Mouse (Mus musculus) limb, embryonic 11.5 days (tissue): ENCODE measurements at regions not wholly inside any gene's neighbourhood (a gene's known extent, or its start where the extent isn't known, plus 50 kb on each side); places are given as distances from the start of the nearest gene placed in this dataset.

Experiments used
- ATAC-seq: fragments of 200-750 bp; cut with Nextera tagmentation; 2 replicates; pipeline ENCODE4 v1.8.0; 2017; ENCODE audit warnings: low read depth; ENCODE audit not compliant: insufficient number of reproducible peaks, low FRiP score, low TSS enrichment
- DNase-seq: peaks from one replicate; pipeline ENCODE4 v3.0.0-alpha.2; 2015; ENCODE audit warnings: low spot score
- H3K27ac ChIP-seq: fragments of 300-500 bp; sonication (generic); replicated peaks from 2 replicates; pipeline ENCODE4 v1.5.1; 2014; ENCODE audit warnings: low read depth, mild to moderate bottlenecking, low read length
- H3K27me3 ChIP-seq: fragments of 300-500 bp; sonication (generic); 2 replicates; pipeline ENCODE4 v1.6.1; 2014; ENCODE audit warnings: mild to moderate bottlenecking, low read length, mixed read lengths; ENCODE audit not compliant: control insufficient read depth, insufficient read depth
- H3K36me3 ChIP-seq: fragments of 300-500 bp; sonication (generic); 2 replicates; pipeline ENCODE4 v1.6.1; 2014; ENCODE audit warnings: mild to moderate bottlenecking, low read length, moderate library complexity, mixed read lengths; ENCODE audit not compliant: control insufficient read depth, insufficient read depth
- H3K4me1 ChIP-seq: fragments of 300-500 bp; sonication (generic); 2 replicates; pipeline ENCODE4 v1.6.1; 2014; ENCODE audit warnings: low read length, mixed read lengths; ENCODE audit not compliant: control insufficient read depth, insufficient read depth
- H3K4me2 ChIP-seq: fragments of 300-500 bp; sonication (generic); 2 replicates; pipeline ENCODE4 v1.6.1; 2014; ENCODE audit warnings: low read depth, mild to moderate bottlenecking, moderate library complexity; ENCODE audit not compliant: severe bottlenecking
- H3K4me3 ChIP-seq: fragments of 300-500 bp; sonication (generic); 2 replicates; pipeline ENCODE4 v1.5.1; 2014; ENCODE audit warnings: low read depth, low read length
- H3K9ac ChIP-seq: fragments of 300-500 bp; sonication (generic); 2 replicates; pipeline ENCODE4 v1.6.1; 2014; ENCODE audit warnings: mild to moderate bottlenecking, low read length
- H3K9me3 ChIP-seq: fragments of 300-500 bp; sonication (generic); 2 replicates; pipeline ENCODE4 v1.6.1; 2016; ENCODE audit warnings: low read length; ENCODE audit not compliant: control insufficient read depth
- WGBS: fragments of 180-500 bp; shearing (Covaris S2); extraction: QIAGEN DNeasy Blood & Tissue Kit; methylation state at CpG from one replicate; pipeline ENCODE4 v1.1.7; 2014; 5-methylcytosine and 5-hydroxymethylcytosine counted together

GRCm38 (mm10) chr11:19423841-19424815 lies 405.3 kb upstream of the Meis1 start:
- 12% methylated on average over 20 of the region's 20 CpGs for WGBS
- peak overlapping the region; percentile 11 for H3K4me2 ChIP-seq
- no peaks in the 10 kb centered on the region for H3K36me3 ChIP-seq
- DNase-seq (peak; percentile 57), ATAC-seq (no peak)
- no peak overlapping the region for H3K27ac ChIP-seq
- H3K4me1 ChIP-seq, result peaks cover 14% of the 10 kb centered on the region
- H3K27me3 ChIP-seq, result no peaks in the 10 kb centered on the region
- H3K4me3 ChIP-seq, result no peak overlapping the region
- H3K9ac ChIP-seq, result no peak overlapping the region
- no peaks in the 10 kb centered on the region for H3K9me3 ChIP-seq

- no peak overlapping the region for H3K4me3 ChIP-seq
- no peak overlapping the region for H3K9ac ChIP-seq
- H3K27me3 ChIP-seq, result no peaks in the 10 kb centered on the region
- H3K4me1 ChIP-seq, result peaks cover 14% of the 10 kb centered on the region
- no peak overlapping the region for H3K27ac ChIP-seq
- H3K4me2 ChIP-seq, result no peak overlapping the region
- ATAC-seq (no peak), DNase-seq (no peak)
- WGBS, result 66% methylated on average over 1 of the region's 1 CpGs
- H3K9me3 ChIP-seq, result no peaks in the 10 kb centered on the region
- H3K36me3 ChIP-seq, result no peaks in the 10 kb centered on the region
These were observed 408.8 kb upstream of the Meis1 start for GRCm38 (mm10) chr11:19427559-19427958.

- Histone ChIP-seq H3K27me3 (no peaks in the 10 kb centered on the region), H3K9me3 (no peaks in the 10 kb centered on the region), H3K4me2 (no peak overlapping the region), H3K9ac (no peak overlapping the region), H3K4me3 (no peak overlapping the region), H3K36me3 (no peaks in the 10 kb centered on the region), H3K27ac (no peak overlapping the region), H3K4me1 (no peaks in the 10 kb centered on the region)
- WGBS, result 77% methylated on average over 13 of the region's 13 CpGs
- peak; percentile 44 for DNase-seq
- no peak for ATAC-seq
These were observed 415.2 kb upstream of the Meis1 start for GRCm38 (mm10) chr11:19433680-19434619.

- ATAC-seq (no peak), DNase-seq (no peak)
- Histone ChIP-seq H3K9me3 (no peaks in the 10 kb centered on the region), H3K4me1 (no peaks in the 10 kb centered on the region), H3K27me3 (no peaks in the 10 kb centered on the region), H3K4me2 (no peak overlapping the region), H3K36me3 (no peaks in the 10 kb centered on the region), H3K4me3 (no peak overlapping the region), H3K9ac (no peak overlapping the region), H3K27ac (no peak overlapping the region)
- WGBS, result 94% methylated on average over 5 of the region's 5 CpGs
These were observed 419.6 kb upstream of the Meis1 start for GRCm38 (mm10) chr11:19438385-19438784.

GRCm38 (mm10) chr11:19441936-19442335 lies 423.2 kb upstream of the Meis1 start:
- no peaks in the 10 kb centered on the region for H3K9me3 ChIP-seq
- no peaks in the 10 kb centered on the region for H3K4me1 ChIP-seq
- no peaks in the 10 kb centered on the region for H3K27me3 ChIP-seq
- no peak overlapping the region for H3K4me2 ChIP-seq
- no peak overlapping the region for H3K9ac ChIP-seq
- ATAC-seq (no peak), DNase-seq (no peak)
- no peaks in the 10 kb centered on the region for H3K36me3 ChIP-seq
- no peak overlapping the region for H3K4me3 ChIP-seq
- 75% methylated on average over 4 of the region's 4 CpGs for WGBS
- no peak overlapping the region for H3K27ac ChIP-seq

GRCm38 (mm10) chr11:19455391-19456290 lies 436.9 kb upstream of the Meis1 start:
- Histone ChIP-seq H3K4me2 (no peak overlapping the region), H3K27me3 (no peaks in the 10 kb centered on the region), H3K4me1 (no peaks in the 10 kb centered on the region), H3K9ac (no peak overlapping the region), H3K4me3 (no peak overlapping the region), H3K9me3 (no peaks in the 10 kb centered on the region), H3K27ac (no peak overlapping the region), H3K36me3 (no peaks in the 10 kb centered on the region)
- ATAC-seq (no peak), DNase-seq (no peak)
- 91% methylated on average over 12 of the region's 12 CpGs for WGBS

- H3K9ac ChIP-seq, result no peak overlapping the region
- 71% methylated on average over 1 of the region's 1 CpGs for WGBS
- H3K4me1 ChIP-seq, result no peaks in the 10 kb centered on the region
- no peak overlapping the region for H3K4me3 ChIP-seq
- no peaks in the 10 kb centered on the region for H3K36me3 ChIP-seq
- no peak overlapping the region for H3K27ac ChIP-seq
- H3K27me3 ChIP-seq, result no peaks in the 10 kb centered on the region
- no peaks in the 10 kb centered on the region for H3K9me3 ChIP-seq
- no peak overlapping the region for H3K4me2 ChIP-seq
- ATAC-seq (no peak), DNase-seq (no peak)
These were observed 437.8 kb upstream of the Meis1 start for GRCm38 (mm10) chr11:19456577-19456976.
